Mouse (Mus musculus): ENCODE results near the gene Epb41l3.

- TF ChIP-seq CTCF (IDR thresholded peaks at IDR 0.05; ENCODE audit: low read depth) (no peak), EP300 (IDR thresholded peaks at IDR 0.05; ENCODE audit: low read depth) (no peak)
Measured at GRCm38 (mm10) chr17:69067937-69068739, 7.3 kb upstream of the Epb41l3 start.
